Mouse (Mus musculus): ENCODE data around the gene Fras1. TPM values are rescaled to one million over a fixed set of nuclear protein-coding genes. Genes with fewer than 3 reads are reported as not detected.

Fras1 gene
- total RNA-seq (2021), result 1 to 10 TPM; 6.5 to 6.8 TPM

DNA sequence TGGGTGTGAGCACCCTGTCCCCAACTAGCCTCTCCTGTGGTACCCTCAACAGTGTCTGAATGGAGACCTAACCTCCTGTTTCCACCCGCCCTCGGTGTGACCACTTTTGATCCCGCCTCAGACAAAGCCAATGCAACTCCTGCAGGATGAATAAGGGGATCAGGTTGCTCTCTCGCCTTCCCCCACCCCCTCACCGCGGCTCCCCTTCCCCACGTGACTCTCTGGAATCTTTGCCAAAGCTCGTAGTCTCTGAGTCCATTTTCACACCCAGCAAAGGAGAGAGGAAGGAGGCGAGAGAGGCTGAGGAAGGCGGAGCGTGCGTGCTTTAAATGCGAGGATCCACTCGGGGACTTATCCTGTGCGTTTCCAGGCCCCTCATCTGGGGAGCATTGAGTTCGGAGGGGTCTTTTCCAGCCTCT is at the start of gene Fras1:
Fras1 (plus strand) TSS at position 389 of the 419 bp plus-strand sequence.
- DNase-seq, result peak; percentile 25 to 34
- intact Hi-C loops (cut with DNase I), result loop anchor here (10.0 kb wide), 2 partner anchors 301 to 391 kb away; no protein-coding TSS in a partner anchor

DNA sequence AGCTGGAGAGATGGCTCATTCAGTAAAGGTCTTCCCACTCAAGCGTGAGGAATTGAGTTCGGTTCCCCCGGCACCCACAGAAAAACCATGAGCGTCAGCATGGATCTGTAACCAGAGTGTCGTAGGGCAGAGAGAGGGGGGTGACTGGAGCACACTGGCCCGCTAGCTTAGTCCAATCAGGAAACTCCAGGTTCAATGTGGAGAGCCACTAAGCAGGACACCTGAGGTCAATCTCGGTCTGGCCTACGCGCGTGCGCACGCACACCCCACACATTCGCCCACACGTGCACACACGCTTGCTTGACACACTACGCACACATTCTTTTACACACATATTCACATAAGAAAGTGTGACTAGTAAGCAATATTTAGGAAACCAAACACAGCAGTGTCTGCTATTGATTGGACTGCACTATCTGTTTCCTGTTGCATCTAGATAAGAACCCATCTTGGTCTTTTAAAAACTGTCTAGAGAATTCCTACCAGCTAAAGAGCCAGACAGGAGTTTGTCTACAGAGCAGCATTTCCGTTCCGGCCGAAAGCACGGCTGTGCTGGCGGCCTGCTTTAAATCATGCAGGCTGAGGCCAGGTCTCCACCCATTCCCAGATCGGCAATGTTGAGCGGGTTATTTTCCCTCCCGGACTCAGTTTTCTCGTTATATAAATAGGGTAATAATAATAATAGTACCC is 42.6 kb upstream of the Fras1 start:
- intact Hi-C loops (cut with DNase I), result no loop called here
- DNase-seq, result no peak

DNA sequence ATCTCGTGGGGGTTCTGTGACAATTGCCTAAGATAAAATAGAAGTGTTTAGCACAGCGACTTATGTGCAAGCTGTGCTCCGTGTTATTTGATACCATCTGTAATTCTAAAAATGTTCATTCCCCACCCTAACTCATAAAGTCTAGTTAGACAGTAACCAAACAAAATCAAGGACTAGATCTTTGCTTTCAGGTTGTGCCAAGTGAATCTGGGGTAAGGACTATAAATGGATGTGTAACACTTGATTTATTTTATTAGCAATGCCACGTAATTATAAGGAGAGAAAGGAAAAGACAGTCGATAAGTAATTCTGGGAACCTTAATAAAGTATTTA is 42.1 kb upstream of the Fras1 start:
- no peak for DNase-seq
- intact Hi-C loops (cut with DNase I), result no loop called here

DNA sequence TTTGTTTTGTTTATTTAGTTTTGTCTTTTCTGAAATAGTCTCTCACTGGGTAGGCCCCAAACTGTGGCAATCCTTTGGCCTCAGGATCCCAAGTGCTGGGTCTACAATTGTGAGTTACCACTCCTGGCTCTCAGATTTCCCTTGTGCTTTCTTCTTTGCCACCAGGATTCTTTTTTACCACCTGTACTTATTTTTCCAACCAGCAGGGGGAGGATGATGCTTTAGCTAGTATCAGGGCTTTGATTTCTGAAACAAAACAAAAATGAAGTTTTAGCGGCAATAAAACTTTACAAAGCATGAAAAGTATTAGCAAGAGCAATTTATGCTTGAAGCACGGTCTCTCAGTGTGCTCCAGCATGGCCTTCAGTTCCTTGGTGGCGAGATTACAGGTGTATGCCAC is 39.8 kb upstream of the Fras1 start:
- intact Hi-C loops (cut with DNase I), result loop anchor here (1.0 to 2.0 kb wide), 2 partner anchors 343 to 435 kb away; no protein-coding TSS in a partner anchor
- peak; percentile 14 to 28 for DNase-seq

DNA sequence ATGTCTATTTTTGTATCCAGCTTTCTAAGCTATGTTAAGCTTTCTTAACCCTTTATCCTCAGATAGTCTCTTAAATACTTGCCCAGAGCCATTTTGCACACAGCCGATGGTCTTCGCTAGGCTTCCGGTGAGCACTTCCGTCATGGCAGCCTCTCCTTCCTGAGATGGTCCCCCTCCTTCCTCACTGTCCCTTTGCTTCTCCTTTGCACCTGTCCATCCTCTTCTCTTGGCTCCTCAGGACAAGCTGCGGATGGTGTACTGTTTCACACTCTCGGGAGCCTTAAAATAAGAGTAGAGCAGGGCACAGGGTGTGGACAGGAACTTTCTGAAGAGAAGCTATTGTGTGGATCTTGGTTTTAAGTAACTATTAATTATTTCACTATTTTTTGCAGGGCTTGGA is 33.2 kb upstream of the Fras1 start:
- DNase-seq, result no peak
- intact Hi-C loops (cut with DNase I), result no loop called here

DNA sequence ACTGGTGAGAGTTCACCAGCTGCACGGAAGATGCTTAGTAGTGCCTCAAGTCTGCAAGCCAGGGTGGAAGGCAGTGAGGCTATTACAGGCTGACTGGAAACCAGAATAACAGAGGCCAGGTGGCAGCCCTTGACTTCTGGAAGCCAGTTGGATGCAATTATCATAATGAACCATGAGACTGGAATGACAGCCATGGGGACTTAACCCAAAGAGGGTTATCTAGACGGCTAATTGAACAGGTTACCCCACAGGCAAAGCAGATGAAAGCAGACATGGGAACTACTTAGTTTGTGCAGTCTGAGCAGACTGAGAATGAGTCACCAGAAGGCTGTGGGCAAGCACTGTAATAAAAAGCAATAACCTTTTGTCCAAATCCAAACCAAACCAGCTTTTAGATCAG is 28.8 kb upstream of the Fras1 start:
- no peak for DNase-seq
- intact Hi-C loops (cut with DNase I), result no loop called here

DNA sequence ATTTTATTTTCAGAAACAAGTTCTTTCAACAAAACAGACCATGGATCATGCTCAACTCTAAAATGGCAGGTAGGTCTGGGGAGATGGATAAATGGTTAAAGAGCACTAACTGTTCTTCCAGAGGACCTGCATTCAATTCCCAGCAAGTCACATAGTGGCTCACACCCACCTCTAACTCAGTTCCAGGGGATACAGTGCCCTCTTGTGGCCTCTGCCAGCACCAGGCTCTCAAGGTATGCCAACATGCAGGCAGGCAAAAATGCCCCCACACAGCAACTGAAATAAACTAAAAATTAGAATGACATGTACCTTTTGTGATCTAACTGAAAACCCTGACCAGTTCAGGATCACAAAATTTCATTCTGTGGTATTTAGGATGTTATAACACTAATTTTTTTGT is 21.8 kb upstream of the Fras1 start:
- DNase-seq, result no peak
- intact Hi-C loops (cut with DNase I), result no loop called here

DNA sequence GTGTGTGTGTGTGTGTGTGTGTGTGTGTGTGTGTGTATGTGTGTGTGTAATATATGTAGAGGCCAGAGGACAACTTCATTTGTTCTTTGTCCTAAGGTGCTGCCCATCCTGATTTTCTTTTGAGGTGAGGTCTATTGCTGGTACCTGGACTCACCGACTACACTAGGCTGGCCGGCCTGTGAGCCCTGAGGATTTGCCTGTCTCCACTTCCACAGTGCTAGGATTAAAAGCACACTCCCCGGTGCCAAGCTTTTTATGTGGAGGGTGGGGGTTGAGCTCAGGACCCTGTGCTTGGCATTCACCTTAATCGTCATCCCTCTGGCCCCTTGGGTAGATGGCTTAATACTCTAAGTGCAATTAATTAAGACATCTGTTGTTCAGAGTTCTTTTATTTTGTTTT is 9.8 kb upstream of the Fras1 start:
- DNase-seq, result no peak
- intact Hi-C loops (cut with DNase I), result no loop called here

DNA sequence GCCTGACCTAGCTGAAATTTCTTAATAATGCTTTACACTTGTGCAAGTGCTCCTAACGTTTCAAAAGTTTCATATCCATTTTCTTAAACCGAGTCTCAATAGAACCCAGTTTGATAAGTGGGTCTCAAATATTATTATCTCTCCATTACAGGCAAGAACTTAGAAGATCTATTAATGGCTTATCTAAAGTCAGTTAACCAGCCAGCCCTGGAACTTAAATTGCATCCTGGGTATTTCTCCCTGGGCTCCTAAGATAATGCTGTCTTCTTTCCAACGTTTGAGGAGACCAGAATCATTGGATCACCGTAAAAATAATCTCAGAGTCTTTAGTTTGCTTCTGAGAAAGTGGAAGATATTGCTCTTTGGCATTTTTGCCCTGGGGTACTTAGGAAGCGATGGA is 8.2 kb upstream of the Fras1 start:
- no peak for DNase-seq
- intact Hi-C loops (cut with DNase I), result no loop called here

DNA sequence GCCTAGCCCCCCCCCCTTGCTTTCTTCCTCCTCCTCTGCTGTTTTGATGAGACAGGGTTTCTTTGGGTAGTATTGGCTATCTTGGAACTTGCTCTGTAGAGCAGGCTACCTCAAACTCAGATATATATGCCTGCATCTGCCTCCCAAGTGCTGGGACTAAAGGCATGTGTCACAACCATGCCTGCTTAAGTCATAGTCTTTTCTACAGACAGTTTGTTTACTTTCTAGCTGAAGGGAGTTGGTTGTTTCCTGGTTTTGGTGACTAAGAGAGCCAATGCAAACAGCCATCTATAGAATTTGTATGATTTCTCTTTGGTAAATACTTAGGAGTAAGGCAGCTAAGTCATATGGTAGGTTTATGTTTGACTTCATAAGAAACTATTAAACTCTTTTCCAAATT is 6.5 kb upstream of the Fras1 start:
- intact Hi-C loops (cut with DNase I), result no loop called here
- DNase-seq, result no peak

DNA sequence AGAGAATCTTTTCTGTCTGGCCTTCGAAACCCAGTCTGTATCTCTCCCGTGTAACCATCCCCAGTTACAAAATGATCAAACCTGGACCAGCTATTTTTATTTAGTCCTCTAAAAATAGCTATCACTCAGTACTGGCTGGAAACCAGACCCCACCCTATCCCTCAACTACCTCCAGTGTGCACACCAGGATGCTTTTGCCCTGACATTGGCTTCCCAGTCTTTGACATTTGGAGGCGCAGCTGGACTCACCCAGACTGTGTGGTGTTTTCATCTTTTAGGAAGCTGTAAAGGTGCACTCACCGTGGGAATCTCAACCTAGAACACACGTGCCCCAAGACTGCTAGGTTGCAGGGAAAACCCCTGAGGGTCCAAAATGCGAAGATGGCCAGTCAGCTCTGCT is 649 bp upstream of the Fras1 start:
- intact Hi-C loops (cut with DNase I), result loop anchor here (10.0 kb wide), 2 partner anchors 302 to 392 kb away; no protein-coding TSS in a partner anchor
- DNase-seq, result peak; percentile 7 to 17

DNA sequence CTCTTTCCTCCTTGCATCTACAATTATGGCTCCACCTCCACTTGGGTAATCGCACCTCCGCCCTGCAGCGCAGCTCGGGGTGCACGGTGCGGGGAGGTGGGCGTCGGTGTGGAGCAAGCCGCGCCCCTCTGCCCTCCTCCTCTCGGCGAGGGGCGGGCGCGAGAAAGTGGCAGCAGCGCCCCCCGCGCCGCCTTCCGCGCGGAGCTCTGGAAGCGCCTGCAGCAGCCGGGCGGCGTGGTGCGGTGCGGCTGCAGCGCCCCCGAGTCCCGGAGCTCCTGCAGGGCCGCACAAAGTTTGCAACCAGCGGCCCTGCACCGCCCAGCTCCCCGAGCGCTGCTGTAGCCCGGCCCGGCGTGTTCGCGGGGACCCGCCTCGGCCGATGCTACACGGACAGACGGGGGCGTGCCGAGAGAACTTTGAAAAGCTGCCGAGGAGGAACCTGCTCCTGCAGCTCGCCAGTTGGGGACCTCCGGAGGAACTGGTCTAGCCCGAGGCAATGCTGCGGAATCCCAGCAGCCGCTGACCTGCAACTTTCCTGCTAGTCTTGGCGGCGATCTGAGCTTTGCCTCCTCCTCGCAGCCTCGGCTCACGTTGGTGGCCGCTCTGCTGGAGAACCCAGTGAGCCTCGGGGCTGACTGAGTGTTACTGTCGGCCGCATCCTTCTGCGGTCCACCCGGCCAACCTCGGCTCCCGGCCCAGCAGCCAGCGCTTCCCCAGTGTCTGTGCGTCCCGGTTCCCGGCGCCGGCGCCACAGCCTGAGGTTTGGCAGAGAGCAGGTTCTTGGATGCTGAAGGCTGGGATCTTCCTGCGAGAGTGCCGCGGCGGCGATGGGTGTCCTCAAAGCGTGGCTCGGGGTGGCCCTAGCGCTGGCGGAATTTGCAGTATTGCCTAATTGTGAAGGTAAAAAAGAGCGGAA is 489 bp downstream of the Fras1 start:
- intact Hi-C loops (cut with DNase I), result loop anchor here (10.0 kb wide), 2 partner anchors 301 to 391 kb away; no protein-coding TSS in a partner anchor
- DNase-seq, result peak; percentile 62 to 64

DNA sequence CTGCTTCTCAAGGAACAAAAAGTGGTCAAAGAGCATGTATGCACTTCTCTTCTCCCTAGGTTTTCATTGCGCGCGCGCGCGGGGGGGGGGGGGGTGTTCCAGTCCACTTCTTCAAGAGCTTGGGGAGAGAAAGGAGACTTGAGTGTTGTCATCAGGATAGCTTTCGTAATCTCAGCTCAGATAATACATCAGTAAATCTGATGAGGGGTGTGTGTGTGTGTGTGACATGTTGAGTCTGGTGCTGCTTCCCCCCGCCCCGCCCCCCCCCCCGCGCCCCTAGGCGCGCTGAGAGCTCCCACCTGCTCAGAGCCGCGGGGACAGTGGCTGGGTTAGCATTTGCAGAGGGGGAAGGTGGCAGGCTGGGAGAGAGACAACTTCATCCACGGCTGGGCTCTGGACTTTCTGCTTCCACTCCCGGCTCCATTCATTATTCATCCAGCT is 1.7 kb downstream of the Fras1 start:
- intact Hi-C loops (cut with DNase I), result loop anchor here (10.0 kb wide), 2 partner anchors 299 to 389 kb away; no protein-coding TSS in a partner anchor

DNA sequence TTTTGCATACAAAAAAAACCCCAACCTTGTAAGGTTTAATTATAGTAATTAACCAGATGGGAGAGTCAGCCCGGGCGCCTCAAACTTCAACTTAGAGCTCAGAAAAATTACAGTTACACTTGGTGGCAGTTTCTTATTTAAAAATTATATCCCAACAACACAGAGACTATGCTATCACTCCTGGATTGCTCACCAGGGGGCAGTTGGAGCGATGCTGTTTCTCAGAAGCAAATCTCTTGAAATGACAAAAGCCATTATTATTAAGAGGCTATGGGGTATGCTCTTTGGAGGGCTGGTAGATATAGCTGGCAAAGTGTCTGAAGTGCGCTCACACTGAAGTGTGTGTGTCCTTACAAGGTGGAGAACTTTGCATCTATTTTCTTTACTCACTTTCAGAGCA is 2.5 kb downstream of the Fras1 start:
- intact Hi-C loops (cut with DNase I), result loop anchor here (10.0 kb wide), 2 partner anchors 299 to 389 kb away; no protein-coding TSS in a partner anchor
- DNase-seq, result peak in 1 of 2 experiments; percentile 4

More for the DNA sequence above, 1.7 kb downstream of the Fras1 start:
- DNase-seq, result no peak

DNA sequence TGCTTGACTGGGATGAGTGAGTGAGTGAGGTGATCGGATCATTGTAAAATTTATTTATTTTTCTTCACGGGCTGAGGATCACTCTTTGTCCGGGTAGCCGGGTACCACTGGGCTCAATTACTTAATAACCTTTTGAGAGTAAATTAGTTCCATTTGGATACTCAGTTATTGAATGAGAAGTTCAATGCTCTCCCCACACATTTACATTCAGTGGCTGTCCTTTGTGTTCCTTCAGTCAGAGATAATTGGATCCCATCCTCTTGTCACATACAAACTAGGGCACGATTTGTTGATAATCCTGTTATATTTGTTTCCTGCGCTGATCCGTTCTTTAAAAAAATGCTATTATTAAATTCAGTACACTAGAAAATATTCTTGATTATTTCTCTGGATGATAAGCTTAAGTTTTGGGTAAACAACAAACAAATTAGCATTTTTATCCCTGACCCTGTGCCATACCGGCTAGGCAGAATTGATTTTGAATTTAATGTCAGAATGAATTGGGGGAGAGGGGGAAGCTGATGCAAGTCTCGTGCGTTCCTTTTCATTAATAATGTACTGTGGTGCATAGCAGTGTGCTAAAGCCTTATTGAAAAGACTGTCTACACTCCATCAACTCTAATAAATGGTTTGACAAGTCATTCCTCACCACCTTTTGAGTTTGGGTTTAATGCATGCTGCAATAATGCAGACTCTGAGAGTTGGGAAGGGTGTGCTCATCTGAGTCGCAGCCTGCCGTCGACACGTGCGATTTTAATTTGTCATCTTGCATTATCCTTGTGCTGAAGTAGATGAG is 12.6 kb downstream of the Fras1 start:
- intact Hi-C loops (cut with DNase I), result no loop called here
- DNase-seq, result no peak

DNA sequence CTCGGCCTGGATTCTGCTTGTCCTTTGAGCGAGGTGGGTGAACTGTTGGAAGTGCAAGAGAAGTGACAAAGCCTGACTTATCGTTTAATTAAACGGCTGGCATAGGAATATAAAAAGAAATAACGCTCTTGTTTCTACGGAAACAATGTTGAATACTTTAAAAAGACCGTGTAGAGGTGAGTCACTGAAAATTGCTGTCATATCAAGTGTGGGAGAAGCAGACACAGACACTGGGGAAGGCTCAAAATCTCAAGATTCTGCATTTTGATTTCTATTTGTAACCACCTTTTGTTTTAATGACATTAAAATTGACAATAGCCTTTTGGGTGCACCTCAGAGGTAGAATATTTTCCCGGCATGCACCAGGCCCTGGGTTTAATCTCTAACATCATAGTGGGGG is 14.6 kb downstream of the Fras1 start:
- DNase-seq, result no peak
- intact Hi-C loops (cut with DNase I), result no loop called here

DNA sequence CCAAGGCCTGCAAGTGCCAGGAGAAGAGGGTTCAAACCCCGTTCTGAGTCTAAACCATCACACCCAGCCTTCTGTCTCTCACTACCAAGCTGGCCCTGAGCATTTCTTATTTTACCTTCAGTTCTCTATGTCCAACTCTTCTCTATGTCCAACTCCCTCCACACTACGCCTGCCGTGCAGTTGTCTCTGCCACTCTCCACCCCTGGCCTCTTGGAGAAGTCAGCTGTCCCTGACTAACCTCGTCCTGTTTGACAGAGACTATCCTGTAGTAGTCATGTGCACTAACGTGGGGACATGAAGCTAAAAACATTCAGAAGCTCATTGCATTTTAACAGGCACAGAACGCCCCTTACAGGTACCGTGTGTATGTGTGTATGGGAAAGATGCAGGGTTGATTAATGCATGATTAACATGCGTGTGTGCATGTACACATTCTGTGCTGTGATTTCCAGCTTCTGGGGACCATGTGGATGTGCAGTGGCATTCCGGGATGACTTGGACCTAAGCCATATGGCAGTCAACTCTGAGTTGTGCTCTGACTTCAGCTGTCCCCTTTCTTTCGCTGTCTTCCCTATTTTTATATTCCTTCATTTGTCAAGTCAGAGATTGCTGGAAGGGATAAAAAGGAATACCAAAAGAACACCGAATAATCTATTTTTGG is 16.3 kb downstream of the Fras1 start:
- intact Hi-C loops (cut with DNase I), result no loop called here

DNA sequence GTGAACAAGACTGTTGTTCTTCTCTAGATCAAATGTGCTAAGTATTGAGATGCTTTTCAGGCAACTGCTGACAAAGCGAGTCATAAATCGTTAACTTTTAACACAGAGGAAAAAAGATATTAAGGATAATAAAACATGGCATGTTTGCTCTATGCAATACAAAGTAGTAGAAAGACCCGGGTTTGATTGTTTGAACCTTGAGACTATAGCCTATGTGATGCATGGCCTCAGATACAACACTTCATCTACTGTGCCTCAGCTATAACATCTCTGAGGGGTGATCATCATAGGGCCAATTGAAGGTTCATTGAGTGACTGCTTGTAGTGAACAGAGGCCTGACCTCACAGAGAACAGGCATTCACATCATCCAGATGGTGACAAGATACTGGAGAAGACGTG is 17.3 kb downstream of the Fras1 start:
- no peak for DNase-seq
- intact Hi-C loops (cut with DNase I), result no loop called here

More for the DNA sequence above, 16.3 kb downstream of the Fras1 start:
- DNase-seq, result no peak

DNA sequence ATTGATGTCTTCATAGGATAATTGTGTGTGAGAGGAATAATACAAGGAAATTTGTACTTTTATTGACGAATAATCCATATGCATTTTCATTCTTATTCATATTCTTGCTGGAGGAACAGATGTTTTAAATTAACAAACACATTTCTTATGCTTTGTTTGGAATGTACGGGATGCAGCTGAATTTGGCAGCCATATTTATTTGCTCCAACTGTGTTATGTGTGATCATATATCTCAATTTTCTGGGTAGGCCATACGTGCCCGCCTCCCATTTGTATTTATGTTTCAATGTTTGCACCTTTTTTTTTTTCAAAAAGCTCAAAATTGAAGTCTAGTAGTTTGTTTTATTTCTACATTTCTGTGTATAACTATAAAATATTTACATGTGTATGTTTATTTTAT is 21.2 kb downstream of the Fras1 start:
- no peak for DNase-seq
- intact Hi-C loops (cut with DNase I), result no loop called here

All from heart, postnatal 10 days (tissue).